Mouse (Mus musculus) heart, embryonic 16.5 days (tissue): ENCODE results near the gene Zscan20. TPM values are rescaled to one million over a fixed set of nuclear protein-coding genes. Genes with fewer than 3 reads are reported as not detected.

Experiments
- ATAC-seq: fragments of 200-750 bp; cut with Nextera tagmentation; replicated peaks from 2 replicates; pipeline ENCODE4 v1.8.0; 2017; ENCODE audit warnings: moderate number of reproducible peaks; ENCODE audit not compliant: insufficient read depth, low FRiP score; ENCODE audit errors: extremely low read depth
- H3K27ac ChIP-seq: fragments of 300-500 bp; sonication (generic); 2 replicates; pipeline ENCODE4 v1.5.1; 2014; ENCODE audit warnings: mild to moderate bottlenecking, low read length, control low read depth, moderate library complexity
- H3K27me3 ChIP-seq: fragments of 300-500 bp; sonication (generic); 2 replicates; pipeline ENCODE4 v1.6.1; 2014; ENCODE audit warnings: low read length, mixed read lengths; ENCODE audit not compliant: control insufficient read depth, insufficient read depth
- H3K36me3 ChIP-seq: fragments of 300-500 bp; sonication (generic); 2 replicates; pipeline ENCODE4 v1.6.1; 2014; ENCODE audit not compliant: control insufficient read depth, insufficient read depth
- H3K4me1 ChIP-seq: fragments of 300-500 bp; sonication (generic); 2 replicates; pipeline ENCODE4 v1.6.1; 2014; ENCODE audit warnings: low read length, mixed read lengths; ENCODE audit not compliant: control insufficient read depth, insufficient read depth
- H3K4me2 ChIP-seq: fragments of 300-500 bp; sonication (generic); 2 replicates; pipeline ENCODE4 v1.6.1; 2014; ENCODE audit warnings: low read depth, mild to moderate bottlenecking, control low read depth, low read length
- H3K4me3 ChIP-seq: fragments of 300-500 bp; sonication (generic); 2 replicates; pipeline ENCODE4 v1.5.1; 2014; ENCODE audit warnings: mild to moderate bottlenecking, control low read depth, low read length
- H3K9ac ChIP-seq: fragments of 300-500 bp; sonication (generic); 2 replicates; pipeline ENCODE4 v1.6.1; 2014; ENCODE audit warnings: low read length, control low read depth
- H3K9me3 ChIP-seq: fragments of 300-500 bp; sonication (generic); replicated peaks from 2 replicates; pipeline ENCODE4 v1.6.1; 2016; ENCODE audit warnings: low read length; ENCODE audit not compliant: control insufficient read depth
- WGBS: fragments of 180-500 bp; shearing (Covaris S2); extraction: QIAGEN DNeasy Blood & Tissue Kit; methylation state at CpG from one replicate; pipeline ENCODE4 v1.1.7; 2014; 5-methylcytosine and 5-hydroxymethylcytosine counted together
- polyA plus RNA-seq: library from polyadenylated mRNA; unstranded; fragments of >200 nt; fragmentation: Nextera tagmentation; extraction: Ambion mirVana; gene quantifications from 2 replicates; pipeline ENCODE4 v1.2.1, GENCODE M21; 2015

Gene Zscan20
- polyA plus RNA-seq, 1 experiment from 2014 or later: 2.9 TPM

GRCm38 (mm10) chr4:128606586-128606985, 3.3 kb downstream of the Zscan20 start:
- peaks cover 10% of the 10 kb centered on the region for H3K4me1 ChIP-seq
- no peak for ATAC-seq
- H3K9ac ChIP-seq: no peak overlapping the region
- peaks cover 5% of the 10 kb centered on the region; the same call in 1 of the 2 replicates for H3K36me3 ChIP-seq
- H3K27ac ChIP-seq: no peak overlapping the region
- H3K4me2 ChIP-seq: no peak overlapping the region
- no peak overlapping the region for H3K4me3 ChIP-seq
- WGBS: 94% methylated on average over 7 of the region's 7 CpGs
- no peaks in the 10 kb centered on the region for H3K27me3 ChIP-seq
- no peaks in the 10 kb centered on the region for H3K9me3 ChIP-seq

DNA sequence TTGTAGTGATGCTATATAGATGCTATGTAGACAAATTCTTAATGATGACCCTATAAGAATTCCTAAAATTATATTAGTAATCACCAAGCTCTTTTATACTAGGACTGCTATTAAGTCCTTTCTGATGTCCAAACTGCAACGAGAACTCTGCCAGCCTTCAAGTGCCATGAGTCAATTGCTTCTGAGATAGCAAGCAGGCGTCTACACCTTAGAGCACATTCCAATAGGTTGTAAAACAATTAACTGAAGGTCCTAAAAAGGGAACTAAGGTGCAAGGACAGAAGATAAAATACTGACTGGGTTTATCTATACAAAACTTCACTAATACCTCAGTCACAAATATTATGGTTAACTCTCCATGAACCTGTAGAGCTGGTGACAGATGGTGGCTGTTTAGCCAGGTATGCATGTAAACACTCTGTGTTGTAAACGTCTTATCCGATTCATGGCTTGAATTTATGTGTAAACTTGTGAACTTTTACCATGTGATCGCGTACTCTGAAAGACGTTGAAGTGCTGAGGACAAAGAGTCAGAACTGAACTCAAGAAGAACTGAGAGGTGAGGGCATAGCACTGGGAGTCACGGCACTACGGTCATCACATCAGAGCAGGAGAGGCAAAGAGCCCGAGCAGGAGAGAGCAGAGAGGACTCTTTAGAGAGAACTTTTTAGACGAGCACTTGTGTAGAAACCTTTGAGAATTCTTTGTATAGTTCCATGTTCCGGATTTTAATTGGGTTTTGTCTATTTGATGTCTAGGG, 11.9 kb downstream of the Zscan20 start:
- ATAC-seq: no peak
- Histone ChIP-seq H3K4me3 (no peak overlapping the region), H3K36me3 (peaks cover 2% of the 10 kb centered on the region), H3K4me2 (no peak overlapping the region), H3K27ac (no peak overlapping the region), H3K4me1 (no peaks in the 10 kb centered on the region), H3K9ac (no peak overlapping the region), H3K9me3 (no peaks in the 10 kb centered on the region), H3K27me3 (no peaks in the 10 kb centered on the region)
- 66% methylated on average over 12 of the region's 12 CpGs for WGBS

DNA sequence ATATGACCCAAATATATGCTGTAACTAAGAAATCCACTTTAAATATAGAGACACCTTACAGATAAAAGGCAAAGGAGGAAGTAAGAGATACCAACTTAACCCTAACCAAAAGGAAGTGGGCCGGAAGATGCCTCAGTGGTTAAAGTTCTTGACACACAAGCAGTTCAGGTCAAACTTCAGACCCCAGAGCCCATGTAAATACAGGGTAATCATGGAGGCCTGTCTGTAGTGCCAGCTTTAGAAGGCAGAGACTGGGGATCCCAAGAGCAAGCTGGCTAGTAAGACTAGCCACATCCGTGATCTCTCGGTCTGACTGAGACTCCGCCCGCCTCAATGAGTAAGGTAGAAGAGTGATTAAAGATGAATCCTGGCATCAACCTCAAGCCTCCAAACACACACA, 15.8 kb downstream of the Zscan20 start:
- Histone ChIP-seq H3K9ac (no peak overlapping the region), H3K4me1 (no peaks in the 10 kb centered on the region), H3K4me3 (no peak overlapping the region), H3K27me3 (no peaks in the 10 kb centered on the region), H3K9me3 (no peaks in the 10 kb centered on the region), H3K27ac (no peak overlapping the region), H3K4me2 (no peak overlapping the region), H3K36me3 (no peaks in the 10 kb centered on the region)
- 90% methylated on average over 5 of the region's 5 CpGs for WGBS
- no peak for ATAC-seq

- no peaks in the 10 kb centered on the region for H3K27me3 ChIP-seq
- no peak for ATAC-seq
- no peak overlapping the region for H3K9ac ChIP-seq
- no peaks in the 10 kb centered on the region for H3K9me3 ChIP-seq
- no peak overlapping the region for H3K27ac ChIP-seq
- H3K4me3 ChIP-seq: no peak overlapping the region
- no peaks in the 10 kb centered on the region for H3K4me1 ChIP-seq
- no peak overlapping the region for H3K4me2 ChIP-seq
- peaks cover 6% of the 10 kb centered on the region for H3K36me3 ChIP-seq
- 92% methylated on average over 4 of the region's 4 CpGs for WGBS
These were observed 16.6 kb downstream of the Zscan20 start for GRCm38 (mm10) chr4:128593286-128593685.

DNA sequence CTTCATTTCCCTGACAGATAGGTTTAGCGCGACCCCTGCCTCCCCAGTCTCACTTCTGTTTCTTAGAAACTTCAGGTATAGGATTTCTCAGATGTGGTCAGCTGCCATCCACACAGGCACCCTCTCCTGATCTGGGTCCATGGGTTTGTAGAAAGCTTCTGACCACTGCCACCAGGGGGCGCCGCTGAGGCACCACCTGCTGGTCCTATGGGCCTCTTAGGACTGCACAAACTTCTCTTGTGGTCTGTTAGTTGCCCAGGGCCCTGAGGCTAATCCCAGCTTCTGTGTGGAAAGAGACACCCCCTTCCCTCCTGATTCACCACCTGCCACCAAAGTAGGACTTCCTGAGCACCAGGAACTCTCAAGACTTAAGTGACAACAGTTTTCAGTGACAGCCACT, 30.7 kb downstream of the Zscan20 start:
- H3K4me3 ChIP-seq: no peak overlapping the region
- H3K9me3 ChIP-seq: peaks cover 43% of the 10 kb centered on the region
- no peak for ATAC-seq
- H3K27me3 ChIP-seq: no peaks in the 10 kb centered on the region
- WGBS: 58% methylated on average over 4 of the region's 4 CpGs
- H3K4me1 ChIP-seq: no peaks in the 10 kb centered on the region
- peaks cover 36% of the 10 kb centered on the region for H3K36me3 ChIP-seq
- no peak overlapping the region for H3K4me2 ChIP-seq
- no peak overlapping the region for H3K9ac ChIP-seq
- H3K27ac ChIP-seq: no peak overlapping the region

- Histone ChIP-seq H3K9ac (no peak overlapping the region), H3K4me2 (no peak overlapping the region), H3K4me3 (no peak overlapping the region), H3K27me3 (no peaks in the 10 kb centered on the region), H3K27ac (no peak overlapping the region), H3K36me3 (peaks cover 8% of the 10 kb centered on the region), H3K9me3 (peaks cover 12% of the 10 kb centered on the region; the same call in 1 of the 2 replicates), H3K4me1 (no peaks in the 10 kb centered on the region)
- ATAC-seq: no peak
- WGBS: 63% methylated on average over 4 of the region's 4 CpGs
These were observed 34.1 kb downstream of the Zscan20 start for GRCm38 (mm10) chr4:128575811-128576210.

- ATAC-seq: no peak
- no peaks in the 10 kb centered on the region for H3K27me3 ChIP-seq
- H3K4me1 ChIP-seq: no peaks in the 10 kb centered on the region
- WGBS: 69% methylated on average over 3 of the region's 3 CpGs
- no peak overlapping the region for H3K9ac ChIP-seq
- H3K36me3 ChIP-seq: no peaks in the 10 kb centered on the region
- no peak overlapping the region for H3K4me3 ChIP-seq
- H3K4me2 ChIP-seq: no peak overlapping the region
- H3K9me3 ChIP-seq: no peaks in the 10 kb centered on the region
- H3K27ac ChIP-seq: no peak overlapping the region
These were observed 49.6 kb downstream of the Zscan20 start for GRCm38 (mm10) chr4:128560327-128560726.

DNA sequence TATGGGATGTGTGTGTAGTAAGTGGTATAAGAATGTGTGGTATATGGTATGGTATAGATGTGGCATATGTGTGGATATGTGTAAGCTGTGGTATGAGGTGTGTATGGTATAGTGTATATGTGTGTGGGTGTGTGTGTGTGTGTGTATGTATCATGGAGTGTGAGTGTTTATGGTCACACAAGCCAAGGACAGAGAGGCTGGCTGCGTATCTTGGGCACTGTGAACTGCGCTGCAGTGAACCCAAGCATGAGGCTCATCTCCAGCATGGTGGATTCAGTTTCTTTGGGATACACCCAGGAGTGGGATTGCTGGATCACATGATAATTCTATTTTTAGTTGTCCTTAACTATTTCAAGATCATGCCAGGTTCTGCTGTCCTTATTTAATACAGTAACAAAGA, 55.7 kb downstream of the Zscan20 start:
- ATAC-seq: no peak
- no peaks in the 10 kb centered on the region for H3K9me3 ChIP-seq
- no peak overlapping the region for H3K4me3 ChIP-seq
- H3K27me3 ChIP-seq: no peaks in the 10 kb centered on the region
- no peak overlapping the region for H3K4me2 ChIP-seq
- H3K27ac ChIP-seq: no peak overlapping the region
- H3K4me1 ChIP-seq: no peaks in the 10 kb centered on the region
- 97% methylated on average over 2 of the region's 2 CpGs for WGBS
- H3K36me3 ChIP-seq: no peaks in the 10 kb centered on the region
- no peak overlapping the region for H3K9ac ChIP-seq

DNA sequence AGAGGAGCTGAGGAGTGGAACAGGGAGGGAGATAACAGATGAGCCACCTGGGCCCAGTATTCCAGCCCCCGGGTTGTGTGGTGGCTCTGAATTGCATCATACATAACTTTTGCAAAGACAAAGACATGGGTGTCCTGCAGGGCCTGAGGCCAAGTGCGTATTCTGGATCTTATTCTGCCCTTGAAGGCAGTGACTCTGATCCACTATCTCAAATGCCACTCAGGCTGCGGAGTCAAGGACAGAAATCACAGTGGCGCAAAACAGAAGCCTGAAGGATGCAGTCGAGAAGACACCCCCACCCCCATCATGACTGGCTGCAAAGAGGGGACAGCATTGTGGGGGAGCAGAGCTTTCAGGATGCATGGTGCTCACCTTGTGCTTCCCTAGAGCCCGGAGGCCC, 59.1 kb downstream of the Zscan20 start:
- Histone ChIP-seq H3K4me1 (no peaks in the 10 kb centered on the region), H3K9me3 (no peaks in the 10 kb centered on the region), H3K4me3 (no peak overlapping the region), H3K27me3 (no peaks in the 10 kb centered on the region), H3K36me3 (no peaks in the 10 kb centered on the region), H3K27ac (no peak overlapping the region), H3K4me2 (no peak overlapping the region), H3K9ac (no peak overlapping the region)
- no peak for ATAC-seq
- 66% methylated on average over 6 of the region's 6 CpGs for WGBS
